Mouse (Mus musculus) MEL-GATA-1-ER (cell line): ENCODE results near the gene Tnrc18.
A peak's percentile ranks its signal among the peaks of the same experiment; 100 is the strongest.

Experiments used
- DNase-seq: peaks from one replicate; pipeline ENCODE4 v3.0.0-alpha.2; 2012; ENCODE audit warnings: low read depth; ENCODE audit errors: extremely low read depth

Gene Tnrc18

GRCm38 (mm10) chr5:142724265-142724664, 93.2 kb downstream of the Tnrc18 start:
- DNase-seq: no peak

DNA sequence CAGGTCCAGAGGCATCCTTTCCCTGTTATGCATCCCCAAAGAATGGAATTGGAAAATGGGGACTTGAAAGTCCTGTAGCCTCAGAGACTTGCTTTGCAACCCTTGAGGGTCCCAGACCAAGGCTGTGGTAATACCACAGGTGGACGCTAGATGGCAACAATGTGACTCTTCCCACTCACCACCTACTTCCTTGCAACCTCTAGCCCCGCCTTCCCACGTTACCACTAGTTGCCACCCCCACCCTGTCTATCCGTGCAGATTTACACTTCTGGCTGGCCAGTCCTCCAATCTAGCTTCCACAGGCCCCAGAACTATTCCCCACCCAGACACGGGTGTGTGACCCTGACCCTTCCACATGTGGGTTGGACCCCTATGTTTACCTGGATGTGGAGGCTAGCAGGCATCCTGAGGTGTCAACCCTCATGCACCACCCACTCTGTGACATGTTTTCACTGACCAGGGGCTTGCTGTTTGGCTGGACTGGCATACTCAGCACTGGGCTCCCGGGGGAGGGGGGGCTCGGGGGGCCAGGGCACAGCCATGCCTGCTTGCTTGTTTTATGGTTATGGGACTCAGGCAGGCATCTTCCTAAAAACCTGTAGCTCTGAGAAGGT, 93.8 kb downstream of the Tnrc18 start:
- DNase-seq: peak; percentile 49

DNA sequence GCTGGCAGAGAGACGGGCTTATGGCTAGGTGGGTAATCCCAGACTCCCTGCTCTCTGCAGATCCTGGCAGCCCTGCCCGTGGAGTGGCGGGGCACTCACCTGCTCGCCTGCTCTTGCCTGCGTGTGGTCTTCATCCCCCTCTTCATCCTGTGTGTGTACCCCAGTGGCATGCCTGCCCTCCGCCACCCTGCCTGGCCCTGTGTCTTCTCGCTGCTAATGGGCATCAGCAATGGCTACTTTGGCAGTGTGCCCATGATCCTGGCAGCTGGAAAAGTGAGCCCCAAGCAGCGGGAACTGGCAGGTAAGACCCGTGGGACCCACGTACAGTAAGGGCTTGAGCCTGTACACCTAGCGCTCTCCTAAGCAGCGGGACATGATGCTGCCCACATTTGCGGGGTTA, 97.6 kb downstream of the Tnrc18 start:
- DNase-seq: no peak

DNA sequence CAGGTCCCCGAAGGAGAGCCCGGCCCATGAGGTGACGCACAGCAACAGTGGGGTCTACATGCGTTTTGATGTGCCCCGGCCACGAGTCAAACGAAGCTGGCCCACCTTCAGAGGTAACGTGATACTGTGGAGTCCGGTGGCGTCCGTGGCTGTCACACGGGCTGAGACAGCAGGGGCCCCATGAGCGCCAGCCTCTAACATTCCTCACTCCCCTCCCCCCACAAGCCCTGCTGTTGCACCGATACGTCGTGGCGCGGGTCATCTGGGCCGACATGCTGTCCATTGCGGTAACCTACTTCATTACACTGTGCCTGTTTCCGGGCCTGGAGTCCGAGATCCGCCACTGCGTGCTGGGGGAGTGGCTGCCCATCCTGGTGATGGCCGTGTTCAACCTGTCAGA, 99.0 kb downstream of the Tnrc18 start:
- no peak for DNase-seq

- DNase-seq: peak; percentile 26
These were observed 99.4 kb downstream of the Tnrc18 start for GRCm38 (mm10) chr5:142718037-142718436.

GRCm38 (mm10) chr5:142716056-142716455, 101.4 kb downstream of the Tnrc18 start:
- no peak for DNase-seq

GRCm38 (mm10) chr5:142715059-142715458, 102.4 kb downstream of the Tnrc18 start:
- no peak for DNase-seq

GRCm38 (mm10) chr5:142713966-142714365, 103.5 kb downstream of the Tnrc18 start:
- DNase-seq: no peak

- DNase-seq: no peak
These were observed 105.1 kb downstream of the Tnrc18 start for GRCm38 (mm10) chr5:142712373-142712772.

DNA sequence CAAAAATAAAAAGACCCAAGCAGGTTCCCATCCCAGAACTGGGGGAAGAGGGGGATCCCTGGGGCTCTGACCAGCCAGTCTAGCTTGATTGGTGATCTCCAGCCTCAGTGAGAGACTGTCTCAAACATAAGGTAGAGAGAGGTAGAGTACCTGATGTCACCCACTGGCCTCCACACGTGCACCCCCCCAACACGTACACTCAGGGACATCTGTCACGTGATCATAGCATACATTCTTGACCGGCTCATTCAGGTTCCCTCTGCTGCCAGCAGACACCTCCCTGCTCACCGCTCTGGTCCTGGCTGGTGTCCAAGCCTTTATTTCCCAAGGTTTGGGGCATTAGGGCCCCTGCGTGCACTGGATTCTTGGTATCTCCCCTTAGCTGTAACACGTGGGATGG, 108.0 kb downstream of the Tnrc18 start:
- no peak for DNase-seq

- DNase-seq: no peak
These were observed 109.8 kb downstream of the Tnrc18 start for GRCm38 (mm10) chr5:142707709-142708108.

GRCm38 (mm10) chr5:142703569-142703968, 113.9 kb downstream of the Tnrc18 start:
- no peak for DNase-seq

GRCm38 (mm10) chr5:142702511-142703138, 114.8 kb downstream of the Tnrc18 start:
- DNase-seq: no peak

DNA sequence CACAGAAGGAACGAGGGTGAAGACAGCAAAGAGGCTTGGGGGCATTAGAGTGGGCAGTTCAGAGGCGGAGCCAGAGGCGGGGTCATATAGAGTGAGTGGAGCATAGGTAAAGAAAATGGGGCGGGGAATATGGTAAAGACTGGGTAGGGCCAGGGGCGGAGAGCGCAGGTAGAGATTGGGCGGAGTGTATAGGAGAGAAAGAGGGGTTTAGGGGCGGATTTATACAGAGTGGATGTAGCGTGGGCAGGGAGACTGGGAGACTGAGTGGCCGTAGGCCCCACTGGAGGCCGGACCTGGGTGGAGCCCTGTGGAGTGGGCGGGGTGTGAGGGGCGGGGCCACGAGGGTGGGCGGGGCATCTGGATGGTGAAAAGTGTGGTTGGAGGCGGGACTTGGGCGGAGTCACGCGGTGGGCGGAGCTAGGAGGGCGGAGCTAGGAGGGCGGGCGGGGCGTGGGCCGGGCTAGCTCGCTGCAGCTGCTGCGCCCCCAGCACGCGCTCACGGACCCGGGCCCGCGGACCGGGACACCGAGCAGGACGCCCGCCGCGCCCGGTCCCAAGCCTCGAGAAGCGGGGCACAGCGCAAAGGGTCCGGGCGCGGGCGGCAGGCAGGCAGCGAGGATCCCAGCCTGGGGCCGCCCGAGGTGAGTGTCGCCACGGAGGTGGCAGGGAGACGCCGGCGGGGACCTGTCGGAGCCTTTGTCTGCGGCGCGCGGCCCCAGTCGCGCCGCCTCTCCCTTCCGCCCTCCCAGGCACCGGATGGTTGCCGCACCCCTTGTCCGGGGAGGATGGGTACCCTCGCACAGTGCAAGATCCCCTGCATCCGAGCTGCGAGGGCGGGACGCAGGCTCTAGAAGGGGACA, 115.6 kb downstream of the Tnrc18 start:
- no peak for DNase-seq

DNA sequence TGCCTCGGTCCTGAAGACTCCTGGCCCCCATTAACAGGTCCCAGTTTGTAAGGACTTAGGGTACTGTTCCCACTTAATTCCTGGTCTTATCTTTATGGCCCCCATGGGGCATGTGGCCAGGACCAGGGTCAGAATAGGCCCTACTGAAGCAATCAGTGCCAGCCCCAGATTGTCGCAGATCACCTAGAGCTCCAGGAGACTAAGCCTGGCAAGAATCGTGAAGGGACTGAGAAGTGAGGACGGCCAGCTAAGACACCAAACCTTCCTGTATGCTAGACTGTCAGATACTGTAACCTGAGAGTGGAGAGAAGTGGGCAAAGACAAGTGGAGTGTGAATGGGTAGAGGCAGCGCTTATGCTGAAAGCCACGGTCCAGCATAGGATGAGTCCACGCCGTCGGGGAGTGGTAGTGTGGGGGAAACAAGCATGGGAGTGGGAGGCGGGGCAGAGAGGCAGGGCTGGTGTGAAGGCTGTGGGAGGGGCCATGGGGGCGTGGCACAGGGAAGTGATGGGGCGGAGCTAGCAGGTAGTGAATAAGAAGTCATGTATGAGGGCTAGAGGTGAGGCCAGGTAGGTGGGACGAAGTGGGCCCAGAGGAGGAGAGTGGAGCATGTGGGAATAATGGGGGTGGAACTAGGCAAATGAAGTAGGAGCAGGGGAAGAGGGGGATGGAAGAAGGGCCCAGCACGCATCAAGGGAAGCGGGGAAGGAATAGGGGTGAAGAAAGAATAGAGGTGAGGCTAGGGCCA, 116.4 kb downstream of the Tnrc18 start:
- DNase-seq: no peak

DNA sequence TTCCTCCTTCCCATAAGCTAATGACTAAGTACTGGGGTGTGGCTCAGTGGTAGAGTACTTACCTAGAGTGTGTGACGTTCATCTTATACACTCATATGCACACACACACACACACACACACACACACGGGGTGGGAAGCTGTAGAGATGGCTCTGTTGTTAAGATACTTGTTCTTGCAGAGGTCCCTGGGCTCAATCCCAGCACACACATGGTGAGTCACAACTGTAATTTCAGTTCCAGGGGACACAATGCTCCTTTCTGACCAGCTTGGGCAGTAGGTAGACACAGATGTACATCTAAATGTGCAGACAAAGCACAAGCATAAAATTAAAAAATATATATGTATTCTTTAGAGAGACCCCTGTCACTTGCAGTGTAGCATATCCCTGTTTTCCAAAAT, 119.7 kb downstream of the Tnrc18 start:
- no peak for DNase-seq

- DNase-seq: no peak
These were observed 120.6 kb downstream of the Tnrc18 start for GRCm38 (mm10) chr5:142696865-142697264.

- no peak for DNase-seq
These were observed 121.2 kb downstream of the Tnrc18 start for GRCm38 (mm10) chr5:142696258-142696657.

DNA sequence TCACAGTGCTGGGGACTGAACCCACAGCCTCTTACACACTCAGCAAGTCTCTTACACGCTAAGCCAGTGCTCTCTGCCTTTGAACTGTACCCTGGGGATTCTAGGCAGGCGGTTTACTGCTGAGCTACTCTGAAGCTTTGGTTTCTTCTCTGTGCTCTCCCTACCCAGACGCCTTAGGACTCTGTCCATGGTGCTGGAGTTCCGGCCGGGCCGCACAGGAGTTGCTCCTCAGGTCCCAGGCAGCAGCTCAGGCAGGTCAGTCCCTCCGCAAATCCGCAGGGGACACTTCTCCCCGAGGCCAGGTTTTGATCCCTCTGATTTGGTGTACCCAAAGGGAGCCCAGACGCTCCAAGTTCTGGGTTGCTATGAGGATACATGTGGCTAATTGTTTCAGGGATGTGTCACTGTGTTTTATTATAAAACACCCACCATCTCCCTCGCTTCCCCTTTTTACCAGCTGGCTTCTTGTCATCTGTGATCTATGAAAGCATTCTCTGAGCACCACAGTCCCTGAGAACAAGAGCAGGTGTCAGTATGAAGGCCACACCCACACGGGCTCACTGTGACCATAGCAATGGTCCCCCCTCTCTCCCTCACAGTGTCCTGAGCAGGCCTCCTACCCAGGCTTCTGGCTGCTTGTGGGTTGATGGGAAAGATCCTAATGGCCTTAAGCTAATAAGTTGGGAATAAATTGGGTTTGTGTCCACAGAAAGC, 122.7 kb downstream of the Tnrc18 start:
- DNase-seq: no peak

DNA sequence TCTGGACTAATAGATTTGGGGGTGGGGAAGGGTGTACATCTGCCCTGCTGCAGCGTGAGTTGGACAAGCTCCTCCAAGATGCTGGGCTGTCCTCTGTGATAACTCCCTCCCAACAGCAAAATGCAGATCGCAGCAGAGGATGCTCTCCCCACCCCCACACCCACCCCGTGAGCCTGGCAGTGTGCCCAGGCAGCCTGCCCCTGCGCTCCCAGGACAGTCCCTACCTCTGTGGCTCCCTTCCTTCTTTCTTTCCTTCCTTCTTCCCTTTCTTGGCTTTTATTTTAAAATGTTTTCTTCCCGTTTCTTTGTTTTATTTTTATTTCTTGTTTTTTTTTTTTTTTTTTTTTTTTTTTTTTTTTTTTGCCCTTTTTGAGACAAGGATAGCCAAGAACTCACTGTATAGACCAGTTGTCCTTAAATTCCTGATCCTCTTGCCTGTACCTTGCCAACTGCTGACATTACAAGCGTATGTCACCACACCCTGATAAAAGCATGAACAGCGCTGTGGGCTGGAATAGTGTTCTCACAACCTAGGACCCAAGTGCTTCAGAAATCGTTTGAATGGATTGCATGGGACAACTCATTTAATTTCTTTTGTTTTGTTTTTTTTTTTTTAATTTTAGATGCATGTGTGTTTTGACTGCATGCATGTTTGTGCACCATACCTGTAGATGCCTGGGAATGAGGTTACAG, 123.6 kb downstream of the Tnrc18 start:
- no peak for DNase-seq
